Mouse (Mus musculus): ENCODE measurements around the gene Elp4. TPM values are rescaled to one million over a fixed set of nuclear protein-coding genes. Genes with fewer than 3 reads are reported as not detected.

Gene Elp4
- total RNA-seq, 2 experiments from 2014 or later = 17.7 to 20.1 TPM

DNA sequence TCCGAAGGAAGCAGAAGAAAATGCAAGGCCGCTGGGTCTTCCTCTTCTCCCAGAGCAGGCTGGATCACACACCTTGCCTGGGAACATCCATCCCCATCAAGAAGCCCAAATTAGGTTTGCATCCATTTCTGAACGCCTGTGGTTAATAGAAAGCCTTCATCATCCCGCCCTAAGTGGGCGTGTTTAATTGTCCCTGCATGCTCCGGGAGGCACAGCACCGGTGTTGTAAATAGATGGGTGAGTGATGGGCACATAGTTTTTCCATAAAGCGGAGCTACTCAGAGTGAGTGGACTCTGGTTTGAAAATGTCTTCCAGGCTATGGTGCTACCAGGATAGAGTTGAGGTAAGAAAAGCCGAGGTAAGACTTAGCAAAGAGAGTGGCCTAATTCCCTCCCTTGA is 245.0 kb downstream of the Elp4 start:
- DNase-seq (ENCODE audit: low spot score in 2 of 2) = no peak

DNA sequence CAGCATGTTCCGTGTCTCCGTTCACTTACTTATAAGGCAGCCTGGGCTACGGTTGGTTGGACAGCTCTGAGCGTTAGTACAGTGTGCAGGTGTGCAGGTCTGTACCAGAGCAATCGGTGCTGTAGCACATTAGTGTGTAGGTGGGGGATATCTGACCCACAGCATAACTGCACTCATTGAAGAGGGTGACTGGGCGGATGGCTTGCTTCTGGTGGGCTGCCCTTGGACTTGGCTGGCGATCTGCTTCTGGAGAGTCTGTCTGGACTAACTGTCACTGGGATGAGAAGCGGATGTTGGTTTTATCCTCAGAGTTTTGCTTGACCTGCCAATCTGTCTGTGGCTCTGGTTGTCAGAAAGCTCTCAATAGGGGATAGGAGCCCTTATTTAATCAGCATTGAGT is 247.9 kb downstream of the Elp4 start:
- DNase-seq (ENCODE audit: low spot score in 2 of 2) = no peak

Other genes starting within 250 kb of the Elp4 start
- gene Pax6, start 235.7 kb downstream of the Elp4 start, total RNA-seq (2021) = 10 to 100 TPM; 10.2 to 12.9 TPM
- 10 to 100 TPM; 28.0 to 31.2 TPM for gene Immp1l, start 74 bp upstream of the Elp4 start, total RNA-seq (2021)
- gene Dnajc24, start 99.0 kb upstream of the Elp4 start, total RNA-seq (2021) = 10 to 100 TPM; 23.9 to 29.3 TPM